Mouse (Mus musculus) neural tube, embryonic 10.5 days (tissue): ENCODE measurements at regions not wholly inside any gene's neighbourhood (a gene's known extent, or its start where the extent isn't known, plus 50 kb on each side); places are given as distances from the start of the nearest gene placed in this dataset.
"Not testable (repeated sequence)": the region's sequence is repeated elsewhere in the genome, so short reads cannot be mapped to it uniquely, and the experiment has no call there.

Experiments
- DNase-seq: peaks from one replicate; pipeline ENCODE4 v3.0.0-alpha.2; 2017; ENCODE audit warnings: low spot score; ENCODE audit errors: extremely low spot score

DNA sequence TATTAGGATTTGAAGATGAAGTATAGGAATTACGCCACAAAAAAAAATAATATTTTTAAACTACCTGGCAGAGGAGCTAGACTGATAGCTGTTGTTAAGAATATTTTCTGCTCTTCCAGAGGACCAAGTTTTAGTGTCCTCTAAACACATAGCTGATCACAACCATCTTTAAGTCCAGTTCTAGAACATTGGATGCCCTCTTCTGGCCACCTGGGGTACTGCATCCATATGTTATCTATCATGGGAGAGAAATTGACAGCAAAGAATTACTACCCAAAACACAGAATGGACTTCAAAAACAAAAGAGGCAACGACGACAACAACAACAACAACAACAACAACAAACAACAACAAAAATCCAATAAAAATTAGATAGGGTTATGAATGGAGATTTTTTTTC lies 71.0 kb upstream of the Prl4a1 start:
- DNase-seq, result peak; percentile 26

DNA sequence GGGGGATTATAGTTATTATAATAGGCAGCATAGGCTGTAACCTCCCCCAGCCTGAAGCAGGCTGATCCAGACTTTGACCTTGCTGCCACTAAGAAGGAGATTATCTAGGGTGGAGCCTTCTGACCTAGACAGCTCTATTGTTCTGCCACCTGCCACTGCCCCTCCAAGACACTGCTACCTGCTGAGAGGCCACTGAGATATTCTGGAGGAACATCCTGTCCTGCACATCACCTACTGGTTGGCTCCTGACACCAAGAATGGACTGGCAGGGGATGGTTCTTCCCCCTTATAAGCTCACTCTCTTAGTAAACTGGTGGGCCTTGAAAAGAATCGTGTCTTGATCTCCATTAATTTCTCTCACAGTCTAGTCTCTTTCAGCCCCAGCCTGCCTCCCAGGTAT lies 55.6 kb upstream of the Prl4a1 start:
- not testable (repeated sequence) for DNase-seq

- DNase-seq, result not testable (repeated sequence)
These were observed 53.6 kb upstream of the Prl4a1 start for GRCm38 (mm10) chr13:27962381-27962780.

GRCm38 (mm10) chr13:27966021-27966420 lies 50.0 kb upstream of the Prl4a1 start:
- DNase-seq, result not testable (repeated sequence)
